Mouse (Mus musculus) cerebellum, postnatal 36 days (tissue): Measurements from ENCODE around the gene Mpnd.

Experiments used
- DNase-seq, 2 experiments: peaks; one replicate each; pipeline ENCODE4 v3.0.0; 2021 to 2022; ENCODE audit warnings: mixed read lengths in 2 of 2

Mpnd gene

DNA sequence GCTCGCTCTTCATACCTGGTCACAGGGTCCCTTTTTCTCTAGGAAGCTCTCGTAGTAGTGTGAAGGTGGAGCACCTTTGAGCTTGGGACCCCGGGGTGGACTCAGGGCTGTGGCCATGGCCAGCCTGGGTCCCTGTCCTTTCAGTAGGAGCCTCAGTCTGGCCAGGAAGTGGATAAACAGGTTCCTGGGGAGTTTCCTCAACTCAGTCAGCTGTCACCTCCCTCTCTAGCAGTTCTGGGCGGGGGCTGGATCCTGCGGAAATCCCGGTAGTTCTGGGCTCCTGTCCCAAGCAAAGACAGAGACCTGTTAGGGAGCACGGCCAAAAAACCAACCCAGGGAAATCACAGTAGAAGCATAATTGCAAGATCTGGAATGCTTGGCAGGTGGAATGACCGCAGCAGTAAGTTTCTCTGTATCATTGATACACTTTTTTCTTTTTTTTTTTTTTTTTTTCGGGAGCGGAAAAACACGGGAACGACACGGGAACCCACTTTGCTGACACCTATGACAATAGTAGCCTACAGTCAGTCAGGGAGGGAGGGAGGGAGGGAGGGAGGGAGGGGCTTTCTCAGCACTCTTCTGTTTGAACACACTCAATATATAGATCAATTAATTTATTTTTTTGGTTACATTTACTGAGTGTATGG lies at the start of gene Mpnd, which contains the start of gene Stap2:
Mpnd (plus strand) TSS at position 297 of the 647 bp plus-strand sequence.
Stap2 (minus strand) TSS at position 170 of the 647 bp plus-strand sequence.
- peak; percentile 56 to 65 for DNase-seq

DNA sequence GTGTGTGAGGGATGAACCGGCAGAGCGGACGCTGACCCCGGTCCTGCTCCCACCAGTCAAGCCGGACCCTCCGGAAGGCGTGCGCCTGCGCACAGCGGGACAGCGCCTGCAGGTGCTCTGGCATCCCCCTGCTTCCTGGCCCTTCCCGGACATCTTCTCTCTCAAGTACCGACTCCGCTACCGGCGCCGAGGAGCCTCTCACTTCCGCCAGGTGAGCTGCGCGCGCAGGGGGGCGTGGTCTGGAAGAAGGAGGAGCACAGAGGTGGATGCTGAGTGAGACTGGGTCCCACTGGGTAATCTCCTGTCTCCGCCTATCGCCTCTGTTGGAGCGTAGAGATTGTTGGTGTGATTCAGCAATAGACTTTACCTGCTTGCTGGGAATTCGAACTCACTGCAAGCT lies 49.4 kb upstream of the Mpnd start:
- peak; percentile 85 to 91 for DNase-seq

DNA sequence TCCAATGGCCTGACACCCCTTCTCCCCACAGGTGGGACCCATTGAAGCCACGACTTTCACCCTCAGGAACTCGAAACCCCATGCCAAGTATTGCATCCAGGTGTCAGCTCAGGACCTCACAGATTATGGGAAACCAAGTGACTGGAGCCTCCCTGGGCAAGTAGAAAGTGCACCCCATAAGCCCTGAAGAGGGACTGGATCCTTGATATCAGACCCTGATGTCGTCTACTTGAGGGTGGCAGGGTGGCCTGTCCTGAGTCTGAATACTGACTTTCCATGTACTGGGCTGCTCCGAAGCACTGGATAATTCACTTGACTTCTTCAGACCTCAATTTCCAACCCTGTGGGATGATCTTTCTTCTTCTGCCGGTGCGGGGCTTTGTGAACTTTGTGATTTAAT lies 48.9 kb upstream of the Mpnd start:
- DNase-seq = no peak

DNA sequence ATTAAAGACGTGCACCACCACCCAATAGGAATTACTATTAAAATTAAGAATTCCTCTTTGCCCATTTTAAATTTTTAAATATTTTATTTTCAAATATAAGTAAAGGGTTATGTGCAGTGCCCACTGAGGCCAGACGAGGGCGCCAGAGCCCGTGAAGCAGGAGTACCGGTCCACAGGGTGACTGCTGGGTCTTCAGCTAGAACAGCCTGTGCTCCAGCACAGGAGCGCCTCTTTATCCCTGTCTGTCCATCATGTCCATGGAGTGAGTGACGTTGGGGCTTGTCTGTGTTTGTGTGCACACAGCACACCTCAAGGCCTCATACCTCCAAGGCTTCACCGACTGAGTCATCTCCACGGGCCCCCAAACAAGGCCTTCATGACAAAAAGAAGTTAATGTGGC lies 48.3 kb upstream of the Mpnd start:
- DNase-seq = peak; percentile 83 to 86

DNA sequence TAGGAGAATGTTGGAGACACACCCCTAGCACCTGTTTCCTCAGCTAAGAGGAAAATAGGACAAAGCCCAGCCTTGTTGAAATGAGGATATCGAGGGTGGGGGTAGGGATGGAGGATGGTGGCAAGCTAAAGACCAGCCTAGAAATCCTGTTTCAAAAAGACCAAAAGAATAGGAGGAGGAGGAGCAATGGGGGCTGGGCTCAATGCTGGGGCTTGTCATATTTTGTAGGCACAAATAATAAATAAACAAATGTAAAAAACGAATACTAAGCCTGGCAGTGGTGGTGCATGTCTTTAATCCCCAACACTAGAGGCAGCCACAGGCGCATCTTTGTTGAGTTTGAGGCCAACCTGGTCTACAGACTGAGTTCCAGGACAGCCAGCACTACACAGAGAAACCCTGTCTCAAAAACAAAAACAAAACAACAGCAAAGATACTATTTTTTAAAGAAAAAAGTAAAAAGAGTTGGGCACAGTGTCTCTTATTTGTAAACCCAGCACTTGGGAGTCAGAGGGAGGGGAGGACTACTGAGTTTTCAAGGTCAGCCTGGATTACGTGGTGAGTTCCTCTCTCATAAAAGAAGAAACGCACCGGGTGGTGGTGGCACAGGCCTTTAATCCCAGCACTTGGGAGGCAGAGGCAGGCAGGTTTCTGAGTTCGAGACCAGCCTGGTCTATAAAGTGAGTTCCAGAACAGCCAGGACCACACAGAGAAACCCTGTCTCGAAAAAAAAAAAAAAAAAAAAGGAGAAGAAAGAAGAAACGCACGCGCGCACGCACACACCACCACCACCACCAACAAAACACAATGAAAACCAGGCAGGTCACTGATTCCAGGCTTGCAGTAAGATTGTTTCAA lies 47.6 kb upstream of the Mpnd start:
- no peak for DNase-seq

DNA sequence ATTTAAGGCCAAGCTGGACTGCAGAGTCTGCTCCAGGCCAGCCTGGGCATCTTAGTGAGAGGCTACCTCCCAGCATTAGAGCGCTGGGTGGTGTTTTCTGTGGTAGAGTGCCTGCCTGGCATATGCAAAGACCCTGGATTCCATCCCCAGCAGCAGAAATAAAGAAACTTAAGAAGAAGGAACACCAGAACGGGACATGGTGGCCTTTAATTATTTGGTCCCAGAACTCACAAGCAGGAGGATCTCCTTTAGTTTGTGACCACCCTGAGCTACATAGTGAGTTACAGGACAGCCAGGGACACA lies 47.0 kb upstream of the Mpnd start:
- no peak for DNase-seq

DNA sequence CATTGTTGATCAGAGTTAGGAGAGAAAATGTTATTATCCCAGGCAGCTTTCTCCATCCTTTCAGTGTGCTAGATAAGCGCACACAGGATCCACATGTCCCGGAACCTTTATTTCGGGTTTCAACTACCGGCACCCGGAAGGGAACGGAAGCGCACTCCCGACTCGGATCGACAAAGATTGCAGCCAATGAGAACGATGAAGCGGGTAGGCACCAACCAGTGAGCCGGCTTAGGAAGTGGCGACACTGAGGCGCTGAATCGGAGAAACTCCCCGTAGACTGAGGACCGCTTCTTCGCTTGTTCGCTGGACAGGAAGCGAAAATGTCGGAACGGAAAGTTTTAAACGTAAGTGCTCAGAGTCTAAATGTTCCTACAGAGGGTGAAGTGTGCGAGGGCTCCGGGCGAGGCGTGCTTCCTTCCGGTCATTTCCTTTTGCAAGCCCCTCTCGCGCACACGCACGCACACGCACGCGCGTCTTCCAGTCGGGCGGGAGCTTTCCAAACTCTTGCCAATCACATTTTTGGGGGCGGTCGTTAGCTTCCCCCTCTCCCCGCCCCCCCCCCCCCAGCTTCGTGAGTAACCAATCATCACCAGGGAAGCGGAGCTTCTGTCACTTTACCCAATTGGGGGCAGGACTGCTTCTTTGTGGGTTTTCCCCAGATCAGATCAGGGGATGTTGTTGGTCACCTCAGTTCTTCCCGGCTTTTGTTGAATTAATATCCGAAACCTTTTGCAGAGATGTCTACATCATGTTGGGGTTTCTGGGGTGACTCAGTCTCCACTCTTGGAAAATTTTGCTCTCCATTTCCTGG lies 46.4 kb upstream of the Mpnd start, which contains the start of gene Yju2:
Yju2 (plus strand) TSS at position 182 of the 811 bp plus-strand sequence.
- peak; percentile 91 to 96 for DNase-seq

DNA sequence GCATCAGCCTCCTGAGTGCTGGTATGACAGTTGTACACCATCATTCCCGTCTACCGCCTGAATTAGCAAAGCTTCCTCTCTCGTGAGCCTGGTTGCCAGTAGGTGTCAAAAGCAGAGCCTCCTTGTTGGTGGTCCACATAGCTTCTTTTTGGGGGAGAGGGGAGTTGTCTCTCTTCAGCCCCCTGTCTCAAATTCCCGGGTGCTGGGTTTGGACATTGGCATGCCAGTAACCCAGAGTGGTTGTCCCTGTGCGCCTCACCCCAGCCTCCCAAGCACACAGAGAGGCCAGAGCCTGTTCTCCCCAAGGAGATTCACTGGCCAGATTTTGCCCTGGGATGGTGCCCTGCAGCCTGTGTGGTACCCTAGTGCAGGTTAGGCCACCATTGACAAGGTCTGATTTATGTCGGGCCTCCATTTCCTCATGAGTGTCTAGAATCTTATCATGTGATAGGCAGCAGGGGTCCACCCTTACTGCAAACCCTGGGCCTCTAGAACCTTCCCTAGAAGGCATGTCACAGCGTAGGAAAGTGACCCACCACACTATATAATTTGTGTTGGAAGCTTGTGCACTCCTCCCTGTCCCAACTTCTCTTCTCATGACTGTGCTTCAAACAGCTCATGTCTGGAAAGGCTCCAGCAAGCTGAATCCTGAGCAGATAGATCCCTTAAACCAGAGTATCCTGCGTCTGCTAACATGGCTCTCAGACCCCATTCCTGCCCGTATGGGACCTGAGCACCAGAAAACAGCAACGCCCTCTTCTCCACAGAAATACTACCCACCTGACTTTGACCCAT lies 45.4 kb upstream of the Mpnd start:
- no peak for DNase-seq

DNA sequence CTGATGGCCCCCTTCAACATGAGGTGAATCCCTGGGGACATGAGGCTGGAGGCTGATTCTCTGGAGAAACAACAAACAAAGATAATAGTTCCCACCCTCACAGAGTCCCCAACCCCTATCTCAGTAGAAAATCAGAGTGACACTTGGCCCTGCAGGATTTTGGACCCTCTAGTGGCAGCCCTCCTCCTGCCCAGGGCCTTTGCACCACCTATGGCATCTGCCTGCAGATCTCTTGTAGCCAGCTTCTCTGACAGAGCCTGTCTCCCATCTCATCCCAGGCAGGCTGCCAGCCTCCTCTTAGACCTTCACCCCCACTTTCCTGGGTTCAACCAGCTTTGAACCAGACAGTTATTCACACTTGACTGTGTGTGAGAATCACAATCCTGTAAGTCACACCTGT lies 44.7 kb upstream of the Mpnd start:
- no peak for DNase-seq

DNA sequence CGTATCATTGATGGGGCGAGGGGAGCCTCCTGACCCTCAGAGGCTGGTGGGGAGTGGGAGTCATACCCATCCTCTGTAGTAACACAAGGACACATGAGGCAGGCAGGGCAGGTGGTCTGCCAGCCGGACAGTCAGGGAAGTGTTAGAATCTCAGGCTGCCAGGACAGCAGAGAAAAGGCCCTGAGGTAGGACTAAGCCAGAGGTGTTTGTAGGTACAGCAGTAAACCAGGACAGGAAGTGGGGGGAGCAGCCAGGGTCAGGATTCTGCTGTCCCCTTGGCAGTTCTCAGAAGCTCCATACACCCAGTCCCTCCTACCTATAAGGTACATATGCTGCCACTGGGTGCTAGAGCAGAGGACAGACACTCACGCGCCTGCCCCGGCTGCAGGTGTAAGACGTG lies 43.9 kb upstream of the Mpnd start:
- DNase-seq = no peak

DNA sequence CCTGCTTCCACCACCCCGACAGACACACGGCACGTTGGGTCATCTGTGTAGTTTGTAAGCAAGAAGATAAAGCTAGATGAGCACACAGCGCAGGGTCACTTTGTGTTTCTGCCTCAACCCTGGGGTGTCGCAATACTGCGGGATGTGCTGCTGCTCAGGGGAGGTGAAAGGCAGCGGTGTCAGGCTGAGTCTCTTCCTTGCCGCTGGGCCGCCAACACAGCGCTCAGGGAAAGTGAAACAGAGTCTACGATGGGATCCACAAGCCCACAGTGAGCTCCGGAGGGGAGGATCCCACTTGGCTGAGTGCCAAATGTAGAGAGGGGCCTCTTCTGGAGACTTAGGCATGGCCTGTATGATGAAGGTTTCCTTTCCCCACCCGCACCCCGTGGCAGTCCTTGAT lies 42.3 kb upstream of the Mpnd start:
- DNase-seq = no peak

DNA sequence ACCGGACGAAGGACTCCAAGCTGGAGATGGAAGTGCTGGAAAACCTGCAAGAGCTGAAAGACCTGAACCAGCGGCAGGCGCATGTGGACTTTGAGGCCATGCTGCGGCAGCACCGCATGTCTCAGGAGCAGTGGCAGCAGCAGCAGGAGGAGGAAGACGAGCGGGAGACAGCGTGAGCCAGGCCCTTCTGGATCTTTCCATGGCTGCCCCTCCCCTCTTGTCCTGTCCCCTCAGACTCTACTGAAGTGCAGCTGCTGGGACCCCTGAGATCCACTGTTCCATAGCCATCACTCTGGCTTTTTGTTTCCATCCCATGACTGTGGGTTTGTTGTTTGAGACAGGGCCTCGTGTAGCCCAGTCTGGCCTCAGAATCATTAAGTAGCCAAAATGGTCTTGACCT lies 41.0 kb upstream of the Mpnd start:
- DNase-seq = no peak

DNA sequence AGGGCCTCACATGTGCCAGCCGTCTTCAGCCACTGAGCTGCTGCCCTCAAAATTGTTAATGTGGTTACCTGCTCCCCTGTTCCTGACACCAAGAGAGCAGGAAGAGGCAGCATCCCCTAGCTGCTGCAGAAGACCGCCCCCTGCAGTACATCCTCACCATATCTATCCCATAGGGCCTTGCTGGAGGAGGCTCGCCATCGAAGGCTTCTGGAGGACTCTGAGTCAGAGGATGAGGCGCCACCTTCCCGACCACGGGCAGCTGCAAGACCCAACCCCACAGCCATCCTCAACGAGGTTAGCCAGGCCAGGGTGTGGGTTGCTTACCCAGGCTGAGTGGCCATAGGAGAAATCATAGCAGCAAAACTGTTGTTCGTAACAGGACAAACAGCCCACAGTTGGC lies 40.5 kb upstream of the Mpnd start:
- no peak for DNase-seq

DNA sequence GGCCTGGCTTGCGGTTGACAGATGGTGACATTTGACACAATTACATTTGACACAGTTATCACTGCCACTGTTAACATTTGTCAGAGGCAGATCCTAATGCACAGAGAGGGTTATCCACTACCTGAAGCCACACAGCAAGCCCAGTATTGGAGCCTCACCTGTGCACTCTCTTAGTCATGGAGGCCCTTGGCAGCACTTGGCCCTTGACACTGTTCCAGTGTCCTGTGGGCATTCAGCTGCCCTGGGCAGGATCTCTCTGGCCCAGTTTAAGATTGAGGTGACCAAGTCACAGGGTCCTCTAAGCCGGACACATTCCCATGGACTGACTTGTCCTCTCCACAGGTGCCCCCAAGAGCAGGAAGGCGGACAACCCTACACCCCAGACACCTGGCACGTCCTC lies 38.3 kb upstream of the Mpnd start:
- DNase-seq = peak in 1 of 2 experiments; percentile 36

DNA sequence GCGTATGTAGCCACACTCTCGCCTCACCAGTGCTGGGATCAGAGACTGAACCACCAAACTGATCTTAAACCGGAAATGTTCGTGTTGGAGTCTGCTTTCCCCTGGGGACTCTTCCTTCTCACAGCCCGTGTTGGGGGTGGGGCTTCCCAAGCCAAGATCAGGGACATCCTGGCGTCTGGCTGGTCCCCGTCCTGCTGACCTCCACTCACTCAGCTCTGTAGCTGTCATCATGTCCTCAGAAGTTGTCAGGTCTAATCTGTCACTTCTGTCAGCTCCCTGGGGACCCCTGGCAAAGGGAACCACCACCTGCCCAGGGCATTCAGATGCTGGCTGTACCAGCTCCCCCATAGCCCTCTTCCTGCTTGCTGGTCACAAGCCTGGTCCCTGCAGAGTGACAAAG lies 37.3 kb upstream of the Mpnd start:
- no peak for DNase-seq

DNA sequence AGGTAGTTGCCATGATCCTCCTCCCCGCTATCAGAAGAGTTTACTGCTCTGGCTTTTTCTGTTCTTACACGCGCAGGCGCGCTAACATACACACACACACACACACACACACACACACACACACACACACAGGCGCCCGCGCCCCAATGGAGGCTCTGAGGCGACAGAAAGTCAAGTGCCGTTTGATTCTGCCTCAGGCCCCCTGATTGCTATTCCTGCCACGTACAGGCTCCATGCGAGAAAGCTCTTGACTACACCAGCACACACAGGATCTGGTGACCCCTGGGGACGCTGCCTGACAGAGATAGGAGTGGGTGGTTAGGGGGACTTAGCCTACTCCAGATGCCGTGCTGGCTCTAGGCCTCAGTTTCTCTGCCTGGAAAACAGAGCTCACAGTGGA lies 36.0 kb upstream of the Mpnd start:
- DNase-seq = no peak

DNA sequence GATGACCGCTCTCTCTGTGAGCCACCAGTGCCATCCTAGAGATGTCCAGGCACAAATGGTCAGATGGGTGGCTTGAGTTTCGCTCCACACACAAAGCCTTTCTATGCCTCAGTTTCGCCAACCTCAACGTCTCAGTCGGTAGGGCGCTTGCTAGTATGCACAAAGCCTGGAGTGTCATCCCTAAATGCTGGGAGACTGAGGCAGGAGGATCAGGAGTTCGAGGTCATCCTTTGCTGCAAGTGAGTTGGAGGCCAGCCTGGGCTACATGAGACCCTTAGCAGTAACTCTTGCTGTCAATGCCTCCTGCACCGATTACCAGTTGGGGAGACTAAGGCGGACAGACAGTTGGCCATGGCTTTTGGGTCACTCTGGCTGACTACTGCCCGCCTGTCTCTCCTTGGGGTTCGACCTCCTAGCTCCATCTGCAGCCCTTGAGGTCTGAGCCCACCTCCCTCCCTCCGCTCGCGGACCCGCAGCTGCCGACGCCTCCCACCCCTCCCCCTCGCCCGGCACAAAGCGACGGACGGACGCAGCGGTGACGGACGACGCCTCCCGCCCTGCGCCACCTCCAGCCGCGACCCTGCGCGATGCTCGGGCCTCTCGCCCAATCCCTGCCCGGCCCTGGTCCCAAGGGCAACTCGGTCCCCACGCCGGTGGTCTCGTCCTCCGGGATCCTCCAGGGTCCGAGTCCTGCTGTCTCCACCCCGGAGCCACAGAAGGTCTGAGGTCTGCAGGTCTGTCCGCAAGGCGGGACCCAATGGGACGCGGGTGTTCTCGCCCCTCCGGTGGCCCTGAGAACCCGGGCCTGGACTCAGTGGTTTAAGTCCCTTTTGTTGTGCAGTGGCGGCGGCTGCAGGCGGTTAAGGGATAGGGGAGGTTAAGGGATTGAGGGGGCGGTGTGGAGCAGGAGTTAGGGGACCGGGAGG lies 35.3 kb upstream of the Mpnd start, which contains the start of gene Shd:
Shd (plus strand) TSS at position 502 of the 926 bp plus-strand sequence.
- DNase-seq = peak; percentile 62 to 74

DNA sequence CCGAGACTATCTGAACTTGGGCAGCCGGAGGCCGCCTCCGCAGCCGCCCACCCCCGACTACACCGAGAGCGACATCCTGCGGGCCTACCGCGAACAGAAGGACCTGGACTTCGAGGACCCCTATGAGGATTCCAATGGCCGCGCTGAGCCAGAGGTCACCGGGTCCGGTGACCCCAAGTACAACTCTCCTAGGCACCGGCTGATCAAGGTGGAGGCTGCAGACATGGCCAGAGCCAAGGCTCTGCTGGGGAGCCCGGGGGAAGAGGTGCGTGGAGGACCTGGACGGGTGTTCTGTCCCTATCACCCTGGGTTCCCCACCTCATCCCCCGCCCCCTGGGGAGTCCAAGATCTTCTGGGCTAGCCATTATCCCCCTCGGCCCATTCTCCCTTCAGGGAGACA lies 34.1 kb upstream of the Mpnd start:
- DNase-seq = no peak

DNA sequence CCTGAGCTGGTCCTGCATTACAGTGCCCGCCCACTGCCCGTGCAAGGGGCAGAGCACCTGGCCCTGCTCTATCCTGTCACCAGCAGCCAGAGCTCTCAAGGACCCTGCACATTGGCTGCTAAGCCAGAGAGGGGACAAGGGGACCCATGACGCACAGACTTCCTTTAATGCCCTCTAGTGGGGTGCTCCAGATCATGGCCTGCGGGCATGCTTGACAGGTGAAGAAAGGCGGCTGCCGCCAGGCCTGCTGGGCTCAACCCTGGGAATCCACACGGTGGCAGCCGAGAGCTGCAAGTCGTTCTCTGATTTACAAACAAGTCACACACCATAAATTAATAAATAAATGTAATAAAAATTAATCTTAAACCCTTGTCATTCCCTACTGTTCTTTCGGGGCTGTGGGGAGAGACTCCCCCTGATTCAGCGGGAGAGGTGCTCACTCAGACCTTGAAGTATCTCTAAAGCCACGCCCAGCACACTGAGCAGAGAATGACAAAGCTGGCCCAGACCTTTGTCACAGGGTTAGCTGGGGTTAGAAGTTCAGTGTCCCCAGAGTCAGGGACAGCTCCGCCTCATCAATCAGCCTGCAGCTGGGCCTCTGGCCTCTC lies 29.2 kb upstream of the Mpnd start:
- peak; percentile 88 to 91 for DNase-seq

DNA sequence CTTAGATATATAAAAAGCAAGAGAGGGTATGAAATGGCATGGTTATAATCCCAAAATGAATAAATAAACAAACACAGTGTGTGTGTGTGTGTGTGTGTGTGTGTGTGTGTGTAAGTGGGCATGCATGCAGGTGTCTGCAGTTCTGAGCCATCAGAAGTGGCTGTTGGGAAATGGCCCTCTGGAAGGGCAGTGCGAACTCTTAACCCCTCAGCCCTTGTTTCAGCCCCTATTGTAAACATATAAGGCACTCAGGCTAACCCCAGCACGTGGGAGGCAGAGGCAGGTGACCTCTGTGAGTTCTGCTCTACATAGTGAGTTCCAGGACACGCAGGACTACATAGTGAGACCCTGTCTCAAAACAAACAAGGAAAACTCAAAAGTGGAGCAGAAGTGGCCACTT lies 28.2 kb upstream of the Mpnd start:
- no peak for DNase-seq
